Mouse (Mus musculus): Measurements from ENCODE around the gene Hist1h3c. TPM values are rescaled to one million over a fixed set of nuclear protein-coding genes. Genes with fewer than 3 reads are reported as not detected.

Hist1h3c gene
- total and polyA plus RNA-seq, 3 experiments: 8.6 to 759 (median 437) TPM

GRCm38 (mm10) chr13:23732156-23732804, 13.1 kb downstream of the Hist1h3c start:
- DNase-seq (ENCODE audit: low spot score) (no peak), ATAC-seq (ENCODE audit: extremely low read depth, insufficient number of reproducible peaks, low FRiP score, poor library complexity, severe bottlenecking) (no peak)
- Histone ChIP-seq H3K36me3 (replicated peaks) (no peaks in the 10 kb centered on the region), H3K9me3 (replicated peaks) (no peaks in the 10 kb centered on the region), H3K4me1 (ENCODE audit: insufficient read depth, low read depth, low read length) (peaks cover 3% of the 10 kb centered on the region; the same call in 1 of the 2 replicates), H3K4me3 (ENCODE audit: low read depth, low read length) (no peak overlapping the region), H3K27me3 (ENCODE audit: insufficient read depth, low read length) (peaks cover 11% of the 10 kb centered on the region)
- TF ChIP-seq CTCF (IDR thresholded peaks at IDR 0.05; ENCODE audit: low read depth, low read length) (peak; percentile 14; the same call in 1 of the 2 replicates), POLR2AphosphoS5 (IDR thresholded peaks at IDR 0.05; ENCODE audit: insufficient replicate concordance, low read depth, low read length) (no peak)

DNA sequence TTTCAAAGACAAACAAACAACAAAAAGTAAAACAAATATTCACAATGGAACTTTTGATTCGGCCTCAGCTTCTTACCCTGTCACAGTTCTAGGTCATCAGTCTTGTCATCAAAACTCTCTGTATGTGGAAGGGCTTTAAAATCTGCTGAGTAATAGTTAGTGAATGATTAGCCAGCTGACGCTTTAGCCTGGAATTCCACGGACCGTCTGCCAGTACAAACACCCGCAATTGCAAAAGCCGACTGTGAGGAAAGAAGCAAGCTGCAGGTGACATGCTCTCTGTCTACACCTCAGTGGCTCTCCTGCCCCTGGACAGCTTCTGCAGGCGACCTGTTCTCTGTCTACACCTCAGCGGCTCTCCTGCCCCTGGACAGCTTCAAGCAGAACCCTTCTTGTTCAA, 14.9 kb downstream of the Hist1h3c start:
- no peak for ATAC-seq (ENCODE audit: extremely low read depth, insufficient number of reproducible peaks, low FRiP score, poor library complexity, severe bottlenecking)
- peaks cover 16% of the 10 kb centered on the region for H3K27me3 ChIP-seq (ENCODE audit: insufficient read depth, low read length)
- TF ChIP-seq CTCF (IDR thresholded peaks at IDR 0.05; ENCODE audit: low read depth, low read length) (no peak), GATA2 (IDR thresholded peaks at IDR 0.05; ENCODE audit: borderline replicate concordance, low read depth, low read length) (no peak), TAL1 (conservative IDR thresholded peaks at IDR 0.05; ENCODE audit: low read depth, low read length) (no peak), GATA1 (IDR thresholded peaks at IDR 0.05; ENCODE audit: borderline replicate concordance, low read length) (no peak), POLR2AphosphoS5 (IDR thresholded peaks at IDR 0.05; ENCODE audit: insufficient replicate concordance, low read depth, low read length) (no peak)

GRCm38 (mm10) chr13:23729706-23730105, 15.7 kb downstream of the Hist1h3c start:
- ATAC-seq (ENCODE audit: extremely low read depth, insufficient number of reproducible peaks, low FRiP score, poor library complexity, severe bottlenecking): no peak
- H3K4me1 ChIP-seq (ENCODE audit: insufficient read depth, low read depth, low read length): peaks cover 3% of the 10 kb centered on the region; the same call in 1 of the 2 replicates
- no peaks in the 10 kb centered on the region for H3K36me3 ChIP-seq (replicated peaks)
- DNase-seq (ENCODE audit: low spot score): no peak
- H3K4me3 ChIP-seq (ENCODE audit: low read depth, low read length): no peak overlapping the region
- no peak for TF ChIP-seq GATA2 (IDR thresholded peaks at IDR 0.05; ENCODE audit: borderline replicate concordance, low read depth, low read length)
- TF ChIP-seq GATA1 (IDR thresholded peaks at IDR 0.05; ENCODE audit: borderline replicate concordance, low read length): no peak
- TF ChIP-seq POLR2AphosphoS5 (IDR thresholded peaks at IDR 0.05; ENCODE audit: insufficient replicate concordance, low read depth, low read length): no peak
- TF ChIP-seq TAL1 (conservative IDR thresholded peaks at IDR 0.05; ENCODE audit: low read depth, low read length): no peak
- TF ChIP-seq CTCF (IDR thresholded peaks at IDR 0.05; ENCODE audit: low read depth, low read length): no peak
- peaks cover 18% of the 10 kb centered on the region for H3K27me3 ChIP-seq (ENCODE audit: insufficient read depth, low read length)
- H3K9me3 ChIP-seq (replicated peaks): no peaks in the 10 kb centered on the region

More for the DNA sequence above, 14.9 kb downstream of the Hist1h3c start:
- DNase-seq (ENCODE audit: low spot score): no peak
- Histone ChIP-seq H3K4me3 (ENCODE audit: low read depth, low read length) (no peak overlapping the region), H3K4me1 (ENCODE audit: insufficient read depth, low read depth, low read length) (peaks cover 3% of the 10 kb centered on the region; the same call in 1 of the 2 replicates), H3K9me3 (replicated peaks) (no peaks in the 10 kb centered on the region), H3K36me3 (replicated peaks) (no peaks in the 10 kb centered on the region)

- TF ChIP-seq GATA1 (IDR thresholded peaks at IDR 0.05; ENCODE audit: borderline replicate concordance, low read length): no peak
- TF ChIP-seq TAL1 (conservative IDR thresholded peaks at IDR 0.05; ENCODE audit: low read depth, low read length): no peak
- TF ChIP-seq POLR2AphosphoS5 (IDR thresholded peaks at IDR 0.05; ENCODE audit: insufficient replicate concordance, low read depth, low read length): no peak
- TF ChIP-seq CTCF (IDR thresholded peaks at IDR 0.05; ENCODE audit: low read depth, low read length): no peak
- TF ChIP-seq GATA2 (IDR thresholded peaks at IDR 0.05; ENCODE audit: borderline replicate concordance, low read depth, low read length): no peak
- H3K4me1 ChIP-seq (ENCODE audit: insufficient read depth, low read depth, low read length): no peaks in the 10 kb centered on the region
- no peaks in the 10 kb centered on the region for H3K9me3 ChIP-seq (replicated peaks)
- no peaks in the 10 kb centered on the region for H3K36me3 ChIP-seq (replicated peaks)
- no peak for ATAC-seq (ENCODE audit: extremely low read depth, insufficient number of reproducible peaks, low FRiP score, poor library complexity, severe bottlenecking)
- DNase-seq (ENCODE audit: low spot score): no peak
- peaks cover 20% of the 10 kb centered on the region for H3K27me3 ChIP-seq (ENCODE audit: insufficient read depth, low read length)
- no peak overlapping the region for H3K4me3 ChIP-seq (ENCODE audit: low read depth, low read length)
Measured at GRCm38 (mm10) chr13:23729192-23729525, 16.2 kb downstream of the Hist1h3c start.

DNA sequence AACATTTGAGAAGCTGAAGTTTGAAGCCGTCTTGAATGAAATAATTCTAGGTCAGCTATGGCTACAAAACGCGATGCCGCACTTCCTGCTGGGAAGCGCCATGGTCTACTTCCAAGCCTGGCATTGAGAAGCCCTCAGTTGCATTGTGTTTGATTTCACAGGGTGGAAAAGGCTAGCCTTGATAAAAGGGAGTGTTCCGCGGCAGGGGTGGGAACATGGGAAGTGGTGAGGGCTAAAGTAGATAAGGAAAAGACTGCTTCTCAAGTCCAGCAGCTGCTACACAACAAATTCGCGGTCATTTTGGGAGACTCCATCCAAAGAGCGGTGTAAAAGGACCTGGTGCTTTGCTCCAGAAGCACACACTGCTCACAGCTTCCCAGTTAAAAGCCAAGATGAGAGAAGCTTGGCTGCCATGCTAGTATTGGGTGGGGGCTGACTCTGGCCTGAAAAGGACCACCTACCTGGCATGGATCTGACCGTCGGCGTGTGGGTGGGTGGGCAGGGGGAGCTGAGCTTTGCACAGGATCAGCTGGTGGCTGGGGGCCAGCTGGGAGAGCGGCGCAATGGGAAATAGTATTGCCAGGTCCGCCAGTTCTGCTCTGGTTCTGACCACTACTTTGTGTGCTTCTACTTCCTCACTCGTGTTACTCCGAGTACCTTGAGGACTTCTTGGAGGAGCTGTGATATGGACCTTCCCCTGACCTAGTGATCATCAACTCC, 16.8 kb downstream of the Hist1h3c start:
- no peak overlapping the region for H3K4me3 ChIP-seq (ENCODE audit: low read depth, low read length)
- ATAC-seq (ENCODE audit: extremely low read depth, insufficient number of reproducible peaks, low FRiP score, poor library complexity, severe bottlenecking): no peak
- H3K36me3 ChIP-seq (replicated peaks): no peaks in the 10 kb centered on the region
- TF ChIP-seq TAL1 (conservative IDR thresholded peaks at IDR 0.05; ENCODE audit: low read depth, low read length) (no peak), CTCF (IDR thresholded peaks at IDR 0.05; ENCODE audit: low read depth, low read length) (no peak), GATA1 (IDR thresholded peaks at IDR 0.05; ENCODE audit: borderline replicate concordance, low read length) (no peak), POLR2AphosphoS5 (IDR thresholded peaks at IDR 0.05; ENCODE audit: insufficient replicate concordance, low read depth, low read length) (no peak), GATA2 (IDR thresholded peaks at IDR 0.05; ENCODE audit: borderline replicate concordance, low read depth, low read length) (no peak)
- no peak for DNase-seq (ENCODE audit: low spot score)
- peaks cover 25% of the 10 kb centered on the region for H3K27me3 ChIP-seq (ENCODE audit: insufficient read depth, low read length)
- H3K4me1 ChIP-seq (ENCODE audit: insufficient read depth, low read depth, low read length): no peaks in the 10 kb centered on the region
- no peaks in the 10 kb centered on the region for H3K9me3 ChIP-seq (replicated peaks)

- DNase-seq (ENCODE audit: low spot score): no peak
- Histone ChIP-seq H3K36me3 (replicated peaks) (no peaks in the 10 kb centered on the region), H3K4me3 (ENCODE audit: low read depth, low read length) (no peak overlapping the region), H3K4me1 (ENCODE audit: insufficient read depth, low read depth, low read length) (no peaks in the 10 kb centered on the region), H3K9me3 (replicated peaks) (no peaks in the 10 kb centered on the region), H3K27me3 (ENCODE audit: insufficient read depth, low read length) (peaks cover 40% of the 10 kb centered on the region)
- TF ChIP-seq POLR2AphosphoS5 (IDR thresholded peaks at IDR 0.05; ENCODE audit: insufficient replicate concordance, low read depth, low read length) (no peak), TAL1 (conservative IDR thresholded peaks at IDR 0.05; ENCODE audit: low read depth, low read length) (no peak), GATA2 (IDR thresholded peaks at IDR 0.05; ENCODE audit: borderline replicate concordance, low read depth, low read length) (no peak), CTCF (IDR thresholded peaks at IDR 0.05; ENCODE audit: low read depth, low read length) (no peak), GATA1 (IDR thresholded peaks at IDR 0.05; ENCODE audit: borderline replicate concordance, low read length) (no peak)
- no peak for ATAC-seq (ENCODE audit: extremely low read depth, insufficient number of reproducible peaks, low FRiP score, poor library complexity, severe bottlenecking)
Measured at GRCm38 (mm10) chr13:23725213-23725612, 20.2 kb downstream of the Hist1h3c start.
